Mouse (Mus musculus): Measurements from ENCODE around the gene Vmn1r229. TPM values are rescaled to one million over a fixed set of nuclear protein-coding genes. Genes with fewer than 3 reads are reported as not detected.

The Vmn1r229 gene
- polyA plus RNA-seq (2017; shearing (Covaris generic)), result 0.02 TPM

DNA sequence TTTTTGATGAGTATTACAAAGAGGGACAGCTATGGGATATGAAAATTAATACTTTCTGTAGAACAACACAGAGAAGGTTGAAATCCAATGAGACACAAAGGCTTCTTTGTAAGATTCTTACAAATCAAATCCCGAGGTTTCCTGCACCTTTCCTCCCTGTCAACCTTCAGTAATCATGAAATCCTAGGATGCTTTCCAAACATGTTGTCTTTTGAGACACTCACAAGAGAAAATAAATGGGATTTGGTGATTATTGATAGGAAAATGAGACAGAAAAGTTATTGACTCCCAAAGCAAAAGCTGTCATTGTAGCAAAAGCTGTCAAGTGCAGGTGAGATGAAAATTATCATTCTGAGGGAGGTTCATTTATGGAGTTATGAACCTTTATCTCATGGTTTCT lies at the start of gene Vmn1r229:
Gene Vmn1r229, plus strand, starts transcription at position 301 of the 400 bp plus-strand sequence.

GRCm38 (mm10) chr17:20786057-20786456 lies 25.3 kb upstream of the Vmn1r229 start, which contains the start of gene Vmn1r228:
Vmn1r228 (minus strand) TSS chr17:20786157.

GRCm38 (mm10) chr17:20840144-20840543 lies 28.8 kb downstream of the Vmn1r229 start, which contains the start of gene Vmn1r230:
Vmn1r230 (plus strand) TSS chr17:20840444.

Other genes starting within 250 kb of the Vmn1r229 start
- not detected for gene Vmn2r109, start 246.8 kb upstream of the Vmn1r229 start, polyA plus RNA-seq (2017; shearing (Covaris generic))
- 0.06 TPM for gene Vmn2r110, start 215.1 kb upstream of the Vmn1r229 start, polyA plus RNA-seq (2017; shearing (Covaris generic))
- gene Fpr-rs3, start 186.7 kb upstream of the Vmn1r229 start, polyA plus RNA-seq (2017; shearing (Covaris generic)), result not detected
- not detected for gene Vmn1r226, start 128.7 kb upstream of the Vmn1r229 start, polyA plus RNA-seq (2017; shearing (Covaris generic))
- gene Vmn1r227, start 81.7 kb upstream of the Vmn1r229 start, polyA plus RNA-seq (2017; shearing (Covaris generic)), result not detected
- gene Vmn1r228, start 25.4 kb upstream of the Vmn1r229 start, polyA plus RNA-seq (2017; shearing (Covaris generic)), result not detected
- gene Vmn1r230, start 28.9 kb downstream of the Vmn1r229 start, polyA plus RNA-seq (2017; shearing (Covaris generic)), result not detected
- gene Vmn1r231, start 93.5 kb downstream of the Vmn1r229 start, polyA plus RNA-seq (2017; shearing (Covaris generic)), result not detected
- gene Vmn1r232, start 108.2 kb downstream of the Vmn1r229 start, polyA plus RNA-seq (2017; shearing (Covaris generic)), result not detected
- 312 TPM for gene Ppp2r1a, start 133.8 kb downstream of the Vmn1r229 start, polyA plus RNA-seq (2017; shearing (Covaris generic))
- gene Vmn1r233, start 184.9 kb downstream of the Vmn1r229 start, polyA plus RNA-seq (2017; shearing (Covaris generic)), result not detected
- 21.7 TPM for gene Zfp160, start 197.3 kb downstream of the Vmn1r229 start, polyA plus RNA-seq (2017; shearing (Covaris generic))